Mouse (Mus musculus) liver, embryonic 16.5 days (tissue): ENCODE measurements around the gene Nlrp6. TPM values are rescaled to one million over a fixed set of nuclear protein-coding genes. Genes with fewer than 3 reads are reported as not detected.

ENCODE experiments used
- ATAC-seq: fragments of 200-750 bp; cut with Nextera tagmentation; 2 replicates; pipeline ENCODE4 v1.8.0; 2017; ENCODE audit warnings: low read depth, mild to moderate bottlenecking, moderate number of reproducible peaks, moderate library complexity
- H3K27ac ChIP-seq: fragments of 300-500 bp; sonication (generic); 2 replicates; pipeline ENCODE4 v1.5.1; 2014; ENCODE audit warnings: mild to moderate bottlenecking, low read length
- H3K27me3 ChIP-seq: fragments of 300-500 bp; sonication (generic); 2 replicates; pipeline ENCODE4 v1.6.1; 2014; ENCODE audit warnings: low read depth, low read length, mixed read lengths; ENCODE audit not compliant: control insufficient read depth, insufficient read depth
- H3K36me3 ChIP-seq: fragments of 300-500 bp; sonication (generic); 2 replicates; pipeline ENCODE4 v1.6.1; 2014; ENCODE audit warnings: mild to moderate bottlenecking; ENCODE audit not compliant: control insufficient read depth, insufficient read depth
- H3K4me1 ChIP-seq: fragments of 300-500 bp; sonication (generic); 2 replicates; pipeline ENCODE4 v1.6.1; 2014; ENCODE audit warnings: low read depth, low read length, mixed read lengths; ENCODE audit not compliant: control insufficient read depth
- H3K4me2 ChIP-seq: fragments of 300-500 bp; sonication (generic); 2 replicates; pipeline ENCODE4 v1.6.1; 2014; ENCODE audit warnings: low read depth, low read length, mixed read lengths
- H3K4me3 ChIP-seq: fragments of 300-500 bp; sonication (generic); 2 replicates; pipeline ENCODE4 v1.5.1; 2014; ENCODE audit warnings: low read depth, mild to moderate bottlenecking, low read length
- H3K9ac ChIP-seq: fragments of 300-500 bp; sonication (generic); 2 replicates; pipeline ENCODE4 v1.6.1; 2014; ENCODE audit warnings: low read depth, low read length
- H3K9me3 ChIP-seq: fragments of 300-500 bp; sonication (generic); replicated peaks from 2 replicates; pipeline ENCODE4 v1.6.1; 2016; ENCODE audit warnings: low read length; ENCODE audit not compliant: control insufficient read depth
- WGBS: fragments of 180-500 bp; shearing (Covaris S2); extraction: QIAGEN DNeasy Blood & Tissue Kit; methylation state at CpG from one replicate; pipeline ENCODE4 v1.1.7; 2014; ENCODE audit not compliant: insufficient replicate concordance; 5-methylcytosine and 5-hydroxymethylcytosine counted together
- polyA plus RNA-seq: library from polyadenylated mRNA; unstranded; fragments of >200 nt; fragmentation: Nextera tagmentation; extraction: Ambion mirVana; gene quantifications from 2 replicates; pipeline ENCODE4 v1.2.1, GENCODE M21; 2015

The Nlrp6 gene
- polyA plus RNA-seq, 1 experiment from 2014 or later: 10.8 TPM

GRCm38 (mm10) chr7:140955758-140956555, 35.3 kb downstream of the Nlrp6 start, which contains the start of the genes Gm45717 and Ifitm2:
TSS of gene Gm45717 (minus strand) at chr7:140955937.
TSS of gene Ifitm2 (minus strand) at chr7:140955987.
- Histone ChIP-seq H3K4me3 (peak within 1 kb of the TSS; percentile 59), H3K9me3 (no peaks in the 10 kb centered on the region), H3K9ac (peak within 1 kb of the TSS; percentile 58), H3K4me2 (peak within 1 kb of the TSS; percentile 59), H3K36me3 (no peaks in the 10 kb centered on the region), H3K27ac (peak within 1 kb of the TSS; percentile 78), H3K4me1 (peaks cover 17% of the 10 kb centered on the region), H3K27me3 (no peaks in the 10 kb centered on the region)
- peak; percentile 76 for ATAC-seq
- WGBS: 13% methylated on average over 11 of the region's 11 CpGs

- Histone ChIP-seq H3K9ac (no peak overlapping the region), H3K4me1 (peaks cover 17% of the 10 kb centered on the region), H3K27me3 (no peaks in the 10 kb centered on the region), H3K27ac (peak overlapping the region; percentile 77), H3K4me3 (no peak overlapping the region), H3K36me3 (no peaks in the 10 kb centered on the region), H3K9me3 (no peaks in the 10 kb centered on the region), H3K4me2 (no peak overlapping the region)
- ATAC-seq: no peak
- 41% methylated on average over 6 of the region's 6 CpGs for WGBS
Observed at GRCm38 (mm10) chr7:140956556-140956869, 35.8 kb downstream of the Nlrp6 start.

GRCm38 (mm10) chr7:140959181-140959901, 38.6 kb downstream of the Nlrp6 start:
- 8% methylated on average over 9 of the region's 9 CpGs for WGBS

GRCm38 (mm10) chr7:140960026-140960425, 39.3 kb downstream of the Nlrp6 start:
- no peak overlapping the region for H3K9ac ChIP-seq
- H3K27ac ChIP-seq: no peak overlapping the region
- ATAC-seq: no peak
- 45% methylated on average over 5 of the region's 5 CpGs for WGBS
- no peak overlapping the region for H3K4me2 ChIP-seq
- no peaks in the 10 kb centered on the region for H3K36me3 ChIP-seq
- H3K9me3 ChIP-seq: no peaks in the 10 kb centered on the region
- H3K4me1 ChIP-seq: peaks cover 8% of the 10 kb centered on the region
- H3K27me3 ChIP-seq: no peaks in the 10 kb centered on the region
- no peak overlapping the region for H3K4me3 ChIP-seq

More at GRCm38 (mm10) chr7:140959181-140959901, 38.6 kb downstream of the Nlrp6 start:
- H3K9me3 ChIP-seq: no peaks in the 10 kb centered on the region
- H3K4me3 ChIP-seq: no peak overlapping the region
- no peak overlapping the region for H3K4me2 ChIP-seq
- no peak overlapping the region for H3K9ac ChIP-seq
- H3K4me1 ChIP-seq: peaks cover 8% of the 10 kb centered on the region
- H3K27ac ChIP-seq: no peak overlapping the region
- H3K27me3 ChIP-seq: no peaks in the 10 kb centered on the region
- ATAC-seq: no peak
- no peaks in the 10 kb centered on the region for H3K36me3 ChIP-seq

- 50% methylated on average over 2 of the region's 2 CpGs for WGBS
- Histone ChIP-seq H3K4me1 (peaks cover 3% of the 10 kb centered on the region), H3K27ac (no peak overlapping the region), H3K9ac (no peak overlapping the region), H3K4me3 (no peak overlapping the region), H3K9me3 (no peaks in the 10 kb centered on the region), H3K4me2 (no peak overlapping the region), H3K36me3 (no peaks in the 10 kb centered on the region), H3K27me3 (no peaks in the 10 kb centered on the region)
- ATAC-seq: no peak
Observed at GRCm38 (mm10) chr7:140961416-140961815, 40.7 kb downstream of the Nlrp6 start.

- Histone ChIP-seq H3K9me3 (no peaks in the 10 kb centered on the region), H3K4me3 (no peak overlapping the region), H3K4me2 (no peak overlapping the region), H3K4me1 (no peaks in the 10 kb centered on the region), H3K27me3 (no peaks in the 10 kb centered on the region), H3K27ac (no peak overlapping the region), H3K36me3 (no peaks in the 10 kb centered on the region), H3K9ac (no peak overlapping the region)
- WGBS: 64% methylated on average over 2 of the region's 2 CpGs
- ATAC-seq: no peak
Observed at GRCm38 (mm10) chr7:140962733-140963132, 42.0 kb downstream of the Nlrp6 start.

- no peak within 1 kb of the TSS for H3K4me2 ChIP-seq
Observed at GRCm38 (mm10) chr7:140966921-140967320, 46.2 kb downstream of the Nlrp6 start, which contains the start of gene Ifitm1. TSS of gene Ifitm1 (plus strand) at chr7:140967221.

GRCm38 (mm10) chr7:140967862-140968591, 47.3 kb downstream of the Nlrp6 start:
- no peak for ATAC-seq
- Histone ChIP-seq H3K27me3 (no peaks in the 10 kb centered on the region), H3K27ac (no peak overlapping the region), H3K9ac (no peak overlapping the region), H3K4me1 (no peaks in the 10 kb centered on the region; the same call in 1 of the 2 replicates), H3K36me3 (no peaks in the 10 kb centered on the region), H3K9me3 (no peaks in the 10 kb centered on the region), H3K4me2 (no peak overlapping the region; the same call in 1 of the 2 replicates), H3K4me3 (no peak overlapping the region)
- WGBS: 16% methylated on average over 14 of the region's 14 CpGs

More at GRCm38 (mm10) chr7:140966921-140967320, 46.2 kb downstream of the Nlrp6 start, which contains the start of gene Ifitm1:
- Histone ChIP-seq H3K9me3 (no peaks in the 10 kb centered on the region), H3K4me1 (no peaks in the 10 kb centered on the region; the same call in 1 of the 2 replicates), H3K9ac (no peak within 1 kb of the TSS), H3K4me3 (no peak within 1 kb of the TSS), H3K27me3 (no peaks in the 10 kb centered on the region), H3K27ac (no peak within 1 kb of the TSS), H3K36me3 (no peaks in the 10 kb centered on the region)
- ATAC-seq: no peak
- 54% methylated on average over 4 of the region's 4 CpGs for WGBS
